ENCODE assay signal across 8 mouse cellular contexts in genomic region chr1:20450074-20450473, GRCm38 (mm10).
A peak's percentile ranks its signal among the peaks of the same experiment; 100 is the strongest.
DNase-seq lines count a peak whose midpoint lies in the region; ATAC-seq lines count a peak whose summit lies in the region.

No protein-coding gene starts in this region.

- H3K27me3 ChIP-seq in kidney, embryonic 14.5 days (ENCODE audit: control insufficient read depth, insufficient read depth, low read length): no peaks in the 10 kb centered on the region
- no peaks in the 10 kb centered on the region for H3K27me3 ChIP-seq in forebrain, embryonic 16.5 days (replicated peaks; ENCODE audit: control insufficient read depth, insufficient read depth, low read length)
- no peaks in the 10 kb centered on the region for H3K27me3 ChIP-seq in midbrain, embryonic 15.5 days (replicated peaks)

- DNase-seq in kidney, adult 18-20 months: no peak
- peak; percentile 3 for DNase-seq in cerebellum, adult 9-11 months
- DNase-seq in layer of hippocampus, postnatal 10 days (ENCODE audit: low spot score in 2 of 2): peak; percentile 72 to 77
- no peak for DNase-seq in T-cell, adult 2 months (ENCODE audit: low spot score)
- no peak for DNase-seq in natural killer cell, adult 2 months (ENCODE audit: low spot score in 2 of 2)

- no peaks in the 10 kb centered on the region for H3K36me3 ChIP-seq in kidney, embryonic 14.5 days (ENCODE audit: control insufficient read depth, insufficient read depth, low read length)
- no peaks in the 10 kb centered on the region for H3K36me3 ChIP-seq in forebrain, embryonic 16.5 days (ENCODE audit: control insufficient read depth, insufficient read depth)
- no peaks in the 10 kb centered on the region for H3K36me3 ChIP-seq in midbrain, embryonic 15.5 days (replicated peaks)

- H3K4me3 ChIP-seq in kidney, embryonic 14.5 days (ENCODE audit: low read length): no peak overlapping the region
- no peak overlapping the region for H3K4me3 ChIP-seq in forebrain, embryonic 16.5 days (replicated peaks; ENCODE audit: low read length)
- H3K4me3 ChIP-seq in midbrain, embryonic 15.5 days: no peak overlapping the region

- ATAC-seq in kidney, embryonic 14.5 days (ENCODE audit: low FRiP score, low TSS enrichment): peak; percentile 86; the same call in 1 of the 2 replicates
- ATAC-seq in forebrain, embryonic 16.5 days: peak; percentile 89
- peak; percentile 90 for ATAC-seq in midbrain, embryonic 15.5 days (replicated peaks)

- H3K27ac ChIP-seq in kidney, embryonic 14.5 days (ENCODE audit: low read depth, low read length): no peak overlapping the region
- no peak overlapping the region for H3K27ac ChIP-seq in forebrain, embryonic 16.5 days (ENCODE audit: low read length)
- no peak overlapping the region for H3K27ac ChIP-seq in midbrain, embryonic 15.5 days

- no peak overlapping the region for H3K4me2 ChIP-seq in kidney, embryonic 14.5 days (replicated peaks; ENCODE audit: low read depth, low read length)
- no peak overlapping the region for H3K4me2 ChIP-seq in forebrain, embryonic 16.5 days (ENCODE audit: low read length)
- H3K4me2 ChIP-seq in midbrain, embryonic 15.5 days: no peak overlapping the region

- H3K4me1 ChIP-seq in kidney, embryonic 14.5 days (ENCODE audit: control insufficient read depth, insufficient read depth, low read length): no peaks in the 10 kb centered on the region
- H3K4me1 ChIP-seq in forebrain, embryonic 16.5 days (replicated peaks; ENCODE audit: control insufficient read depth, insufficient read depth, low read length): no peaks in the 10 kb centered on the region
- H3K4me1 ChIP-seq in midbrain, embryonic 15.5 days: no peaks in the 10 kb centered on the region

- 25% methylated on average over 10 of the region's 10 CpGs for WGBS in kidney, embryonic 14.5 days
- 14% methylated on average over 10 of the region's 10 CpGs for WGBS in forebrain, embryonic 16.5 days
- WGBS in midbrain, embryonic 15.5 days: 21% methylated on average over 10 of the region's 10 CpGs

- no peaks in the 10 kb centered on the region for H3K9me3 ChIP-seq in kidney, embryonic 14.5 days (ENCODE audit: control insufficient read depth, low read length)
- H3K9me3 ChIP-seq in forebrain, embryonic 16.5 days (ENCODE audit: control insufficient read depth, low read length): no peaks in the 10 kb centered on the region
- H3K9me3 ChIP-seq in midbrain, embryonic 15.5 days: no peaks in the 10 kb centered on the region

- no peak overlapping the region for H3K9ac ChIP-seq in kidney, embryonic 14.5 days (ENCODE audit: low read depth, low read length)
- H3K9ac ChIP-seq in forebrain, embryonic 16.5 days (replicated peaks; ENCODE audit: low read depth, low read length): no peak overlapping the region
- H3K9ac ChIP-seq in midbrain, embryonic 15.5 days: no peak overlapping the region

Comparison
In these comparisons a context has a peak if more than half of its experiments do, and no peak if none do; other contexts are left out.
1. DNase-seq: peak in cerebellum, adult 9-11 months (single experiment) and layer of hippocampus, postnatal 10 days (2 of 2); none in kidney, adult 18-20 months (single experiment), T-cell, adult 2 months (single experiment) and natural killer cell, adult 2 months (0 of 2).
2. Peak in every context shown above with its lines, with median percentiles within 50 percentile points of each other: ATAC-seq.